Mouse (Mus musculus) brain, embryonic 14.5 days (tissue): ENCODE data around the gene P2ry4.

Source experiments
- CTCF ChIP-seq: fragments of 200-500 bp; IDR thresholded peaks from 2 replicates; pipeline ENCODE4 v1.5.1; 2012; ENCODE audit warnings: inconsistent platforms, mild to moderate bottlenecking, moderate library complexity, borderline replicate concordance; ENCODE audit not compliant: insufficient read depth, insufficient read length; ENCODE audit errors: extremely low read depth
- POLR2A ChIP-seq: fragments of 200-500 bp; IDR thresholded peaks from 2 replicates; pipeline ENCODE4 v1.6.1; 2012; ENCODE audit warnings: mild to moderate bottlenecking, inconsistent platforms, borderline replicate concordance; ENCODE audit not compliant: poor library complexity, insufficient read depth, insufficient read length, severe bottlenecking; ENCODE audit errors: extremely low read depth

DNA sequence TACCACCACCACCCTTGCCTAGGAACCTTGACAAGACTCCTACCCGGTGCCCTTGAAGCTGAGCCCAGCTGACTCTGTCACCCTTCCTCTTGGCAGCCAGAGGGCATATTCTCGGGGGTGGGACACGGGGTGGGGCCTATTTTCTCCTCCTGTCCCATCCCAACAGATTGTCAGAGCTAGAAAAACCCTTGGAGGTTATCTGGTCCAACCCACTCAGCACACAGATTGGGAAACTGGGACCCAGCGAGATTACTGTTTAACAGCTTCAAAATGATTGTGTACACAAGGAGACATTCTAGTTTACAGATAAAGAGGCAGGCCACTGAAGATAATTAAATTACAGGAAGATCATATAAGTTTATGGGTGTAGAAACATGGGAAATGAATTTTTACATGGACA, at the start of gene P2ry4:
- TF ChIP-seq CTCF (no peak), POLR2A (no peak)
